Mouse (Mus musculus) heart, postnatal 25 days (tissue): Measurements from ENCODE around the gene Srp54c. TPM values are rescaled to one million over a fixed set of nuclear protein-coding genes. Genes with fewer than 3 reads are reported as not detected.

Source experiments
- DNase-seq: peaks from one replicate; pipeline ENCODE4 v3.0.0; 2022; ENCODE audit warnings: low spot score
- intact Hi-C: fragments of 180-260 bp; cut with DNase I; formaldehyde crosslinking; loops from one replicate; pipeline ENCODE4 v1.15.1; 2025
- total RNA-seq, 2 experiments: library from RNA; stranded (reverse); gene quantifications; 2 replicates each; pipeline ENCODE4 v1.2.3; 2021

The Srp54c gene
- total RNA-seq, 2 experiments from 2014 or later = 25.3 to 25.7 TPM

- intact Hi-C loops = loop anchor here (10.0 kb wide), 1 partner anchor 517 kb away; the partner anchor contains the start of gene Ralgapa1
- DNase-seq = no peak
Measured at GRCm38 (mm10) chr12:55307566-55307965, 77.6 kb downstream of the Srp54c start.

- no peak for DNase-seq
- intact Hi-C loops = loop anchor here (10.0 kb wide), 1 partner anchor 516 kb away; the partner anchor contains the start of gene Ralgapa1
Measured at GRCm38 (mm10) chr12:55308731-55309130, 78.8 kb downstream of the Srp54c start.

- intact Hi-C loops = loop anchor here (10.0 kb wide), 1 partner anchor 515 kb away; the partner anchor contains the start of gene Ralgapa1
- no peak for DNase-seq
Measured at GRCm38 (mm10) chr12:55309501-55309900, 79.5 kb downstream of the Srp54c start.

GRCm38 (mm10) chr12:55311841-55312240 lies 81.9 kb downstream of the Srp54c start:
- intact Hi-C loops = no loop called here
- DNase-seq = no peak

Other genes starting within 250 kb of the Srp54c start
- gene Gm20403, start 243.6 kb upstream of the Srp54c start, total RNA-seq = not detected
- 1 to 10 TPM; 6.8 to 8.6 TPM for gene Baz1a, start 215.8 kb upstream of the Srp54c start, total RNA-seq
- gene 2700097O09Rik, start 150.1 kb upstream of the Srp54c start, total RNA-seq = 1 to 10 TPM; 6.9 to 9.0 TPM
- gene Srp54a, start 149.9 kb upstream of the Srp54c start, total RNA-seq = 10 to 100 TPM; 73.5 to 93.4 TPM
- 10 to 100 TPM; 10.1 to 13.9 TPM for gene Fam177a, start 105.7 kb upstream of the Srp54c start, total RNA-seq
- 10 to 100 TPM; 41.0 to 43.4 TPM for gene Srp54b, start 75.1 kb upstream of the Srp54c start, total RNA-seq
- gene 1700047I17Rik2, start 30.6 kb upstream of the Srp54c start, total RNA-seq = 1 to 10 TPM in 1 of 2 experiments, not detected in 1; 3.8 TPM
- gene 1110008L16Rik, start 69.4 kb downstream of the Srp54c start, total RNA-seq = 1 to 10 TPM; 9.1 to 9.5 TPM
- gene Ppp2r3c, start 72.8 kb downstream of the Srp54c start, total RNA-seq = 1 to 10 TPM; 8.3 to 9.3 TPM
- gene Psma6, start 154.1 kb downstream of the Srp54c start, total RNA-seq = 100 to 1,000 TPM; 150 to 157 TPM